Mouse (Mus musculus): Measurements from ENCODE around the gene Htr5a. TPM values are rescaled to one million over a fixed set of nuclear protein-coding genes. Genes with fewer than 3 reads are reported as not detected.

Htr5a gene
- 0.16 and 0.17 TPM in 2 replicates for polyA plus RNA-seq (2016; fragmentation: Nextera tagmentation; extraction: Ambion mirVana)

DNA sequence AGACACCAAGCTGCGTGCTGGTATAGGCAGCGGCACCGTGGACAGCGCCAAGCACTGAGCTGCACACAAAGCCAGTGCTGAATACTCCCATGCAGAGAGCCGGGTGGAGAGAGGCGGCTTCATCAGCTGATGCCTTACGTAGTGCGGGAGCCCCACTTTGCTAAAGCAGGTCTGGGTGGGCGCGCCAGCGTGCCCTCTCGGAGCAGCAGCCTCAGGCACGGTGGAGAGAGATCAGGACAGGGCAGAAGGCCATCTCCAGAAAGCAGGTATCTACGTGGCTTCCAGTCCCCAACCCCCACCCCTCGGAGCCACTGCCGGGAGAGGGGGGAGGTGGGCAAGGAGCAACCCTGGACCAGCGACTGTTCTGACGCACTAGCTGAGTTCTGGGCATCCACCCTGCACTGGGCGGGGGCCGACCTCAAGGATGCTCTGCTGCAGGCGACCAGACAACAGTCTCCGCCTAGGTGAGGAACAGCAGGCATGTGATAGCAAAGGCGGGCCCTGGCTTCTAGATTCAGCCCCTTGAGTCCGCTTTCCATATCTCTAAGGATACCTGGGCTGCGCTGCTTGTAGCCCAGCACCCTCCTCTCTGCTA is at the start of gene Htr5a:
Gene Htr5a, plus strand, starts transcription at position 449 of the 595 bp plus-strand sequence.
- Histone ChIP-seq H3K4me1 (peaks cover 5% of the 10 kb centered on the region; the same call in 1 of the 2 replicates), H3K27me3 (peaks cover 24% of the 10 kb centered on the region), H3K4me2 (replicated peaks) (peak within 1 kb of the TSS; percentile 67), H3K36me3 (no peaks in the 10 kb centered on the region), H3K4me3 (peak within 1 kb of the TSS; percentile 44), H3K9me3 (no peaks in the 10 kb centered on the region), H3K9ac (replicated peaks) (peak within 1 kb of the TSS; percentile 53), H3K27ac (replicated peaks) (no peak within 1 kb of the TSS)
- WGBS = 5% methylated on average over 25 of the region's 25 CpGs
- peak; percentile 85 for ATAC-seq (ENCODE audit: low FRiP score, low read depth)

DNA sequence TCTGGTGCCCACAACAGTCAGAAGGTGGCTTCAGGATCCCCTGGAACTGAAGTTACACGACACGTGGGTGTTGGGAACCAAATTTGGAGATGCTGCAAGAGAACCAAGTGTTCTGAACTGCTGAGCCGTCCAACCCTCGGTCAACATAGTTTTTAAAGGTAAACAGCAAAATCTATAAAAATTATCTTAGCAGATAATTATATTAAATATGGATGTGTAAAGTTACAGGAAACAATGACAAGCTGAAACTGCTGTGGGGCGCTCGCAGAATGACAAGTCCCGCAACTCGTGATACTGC is 49.8 kb upstream of the Htr5a start:
- no peaks in the 10 kb centered on the region for H3K9me3 ChIP-seq
- WGBS = 21% methylated on average over 8 of the region's 8 CpGs

DNA sequence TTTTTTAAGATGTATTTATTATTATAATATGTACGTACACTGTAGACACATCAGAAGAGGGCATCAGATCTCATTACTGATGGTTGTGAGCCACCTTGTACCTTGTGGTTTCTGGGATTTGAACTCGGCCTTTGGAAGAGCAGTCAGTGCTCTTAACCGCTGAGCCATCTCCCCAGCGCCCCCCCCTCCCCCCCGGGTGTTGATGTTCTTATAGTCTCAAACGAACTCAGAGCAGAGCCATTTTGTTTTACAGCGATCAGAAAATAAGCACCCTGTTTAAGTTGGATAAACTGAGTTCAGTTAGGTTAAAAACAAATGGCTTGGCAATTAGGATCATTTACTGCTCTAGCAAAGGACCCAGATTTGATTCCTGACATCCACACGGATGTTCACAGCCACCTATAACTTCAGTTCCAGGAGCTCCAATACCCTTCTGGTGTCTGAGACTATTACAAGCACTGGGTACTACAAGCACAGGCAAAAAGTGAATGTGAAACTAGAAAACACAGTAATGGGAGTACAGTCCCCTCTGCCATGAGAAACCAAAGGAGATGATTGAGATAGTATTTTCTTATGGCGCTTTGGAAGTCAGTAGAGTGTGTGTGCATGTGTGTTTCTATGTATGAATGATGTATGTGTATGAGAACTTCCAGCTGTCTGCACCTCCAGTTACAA is 49.3 kb upstream of the Htr5a start:
- Histone ChIP-seq H3K9me3 (no peaks in the 10 kb centered on the region), H3K4me3 (0 out of 2 replicates have a peak overlapping the region, but pooled peaks have one; percentile 2), H3K4me1 (peaks cover 23% of the 10 kb centered on the region), H3K27me3 (no peaks in the 10 kb centered on the region), H3K9ac (replicated peaks) (no peak overlapping the region; the same call in 1 of the 2 replicates), H3K27ac (replicated peaks) (no peak overlapping the region), H3K36me3 (peaks cover 14% of the 10 kb centered on the region), H3K4me2 (replicated peaks) (peak overlapping the region; percentile 72)
- 64% methylated on average over 9 of the region's 9 CpGs for WGBS
- ATAC-seq (ENCODE audit: low FRiP score, low read depth) = no peak

More for the DNA sequence above, 49.8 kb upstream of the Htr5a start:
- peak overlapping the region; percentile 87 for H3K9ac ChIP-seq (replicated peaks)
- peak overlapping the region; percentile 93 for H3K27ac ChIP-seq (replicated peaks)
- no peak for ATAC-seq (ENCODE audit: low FRiP score, low read depth)
- H3K27me3 ChIP-seq = no peaks in the 10 kb centered on the region
- H3K36me3 ChIP-seq = peaks cover 19% of the 10 kb centered on the region
- peak overlapping the region; percentile 72 for H3K4me2 ChIP-seq (replicated peaks)
- H3K4me1 ChIP-seq = peaks cover 23% of the 10 kb centered on the region
- peak overlapping the region; percentile 82 for H3K4me3 ChIP-seq

DNA sequence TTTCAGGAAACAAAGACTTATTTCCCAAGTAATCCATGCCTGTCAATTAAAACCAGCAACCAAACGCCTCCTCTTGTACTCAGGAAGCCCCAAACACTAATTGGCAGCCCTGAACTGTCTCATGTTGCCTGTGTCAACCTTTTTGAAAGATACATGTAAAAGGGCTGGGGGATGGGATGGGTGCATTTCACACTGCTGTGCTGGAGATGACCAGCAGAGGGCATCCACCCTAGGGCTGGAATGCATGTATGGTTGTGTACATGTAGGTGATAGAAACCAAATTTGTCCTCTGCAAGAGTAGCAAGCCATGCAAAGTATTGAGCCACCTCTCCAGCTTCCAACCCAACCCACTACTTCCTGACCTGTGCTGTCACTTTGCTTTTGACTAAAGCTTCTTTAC is 48.0 kb upstream of the Htr5a start:
- Histone ChIP-seq H3K36me3 (peaks cover 1% of the 10 kb centered on the region; the same call in 1 of the 2 replicates), H3K4me2 (replicated peaks) (no peak overlapping the region), H3K27ac (replicated peaks) (no peak overlapping the region), H3K9me3 (no peaks in the 10 kb centered on the region), H3K9ac (replicated peaks) (no peak overlapping the region), H3K27me3 (no peaks in the 10 kb centered on the region), H3K4me1 (peaks cover 23% of the 10 kb centered on the region), H3K4me3 (no peak overlapping the region)
- ATAC-seq (ENCODE audit: low FRiP score, low read depth) = no peak
- 22% methylated on average over 1 of the region's 1 CpGs for WGBS

DNA sequence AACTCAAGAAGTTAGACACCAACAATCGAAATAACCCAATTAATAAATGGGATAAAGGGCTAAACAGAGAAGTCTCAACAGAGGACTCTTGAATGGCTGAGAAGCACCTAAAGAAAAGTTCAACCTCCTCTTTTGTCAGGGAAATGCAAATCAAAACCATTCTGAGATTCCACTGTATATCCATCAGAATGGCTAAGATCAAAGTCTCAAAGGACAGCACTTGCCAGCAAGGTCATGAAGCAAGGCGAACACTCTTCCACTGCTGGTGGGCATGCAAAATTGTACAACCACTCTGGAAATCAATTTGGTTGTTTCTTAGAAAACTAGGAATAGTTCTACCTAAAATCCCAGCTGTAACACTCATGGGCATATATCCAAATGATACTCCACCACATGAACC is 27.7 kb upstream of the Htr5a start:
- Histone ChIP-seq H3K4me2 (replicated peaks) (no peak overlapping the region), H3K27me3 (no peaks in the 10 kb centered on the region), H3K9me3 (no peaks in the 10 kb centered on the region), H3K4me1 (no peaks in the 10 kb centered on the region), H3K27ac (replicated peaks) (no peak overlapping the region), H3K4me3 (no peak overlapping the region), H3K9ac (replicated peaks) (no peak overlapping the region), H3K36me3 (no peaks in the 10 kb centered on the region)
- no peak for ATAC-seq (ENCODE audit: low FRiP score, low read depth)
- 88% methylated on average over 2 of the region's 2 CpGs for WGBS

DNA sequence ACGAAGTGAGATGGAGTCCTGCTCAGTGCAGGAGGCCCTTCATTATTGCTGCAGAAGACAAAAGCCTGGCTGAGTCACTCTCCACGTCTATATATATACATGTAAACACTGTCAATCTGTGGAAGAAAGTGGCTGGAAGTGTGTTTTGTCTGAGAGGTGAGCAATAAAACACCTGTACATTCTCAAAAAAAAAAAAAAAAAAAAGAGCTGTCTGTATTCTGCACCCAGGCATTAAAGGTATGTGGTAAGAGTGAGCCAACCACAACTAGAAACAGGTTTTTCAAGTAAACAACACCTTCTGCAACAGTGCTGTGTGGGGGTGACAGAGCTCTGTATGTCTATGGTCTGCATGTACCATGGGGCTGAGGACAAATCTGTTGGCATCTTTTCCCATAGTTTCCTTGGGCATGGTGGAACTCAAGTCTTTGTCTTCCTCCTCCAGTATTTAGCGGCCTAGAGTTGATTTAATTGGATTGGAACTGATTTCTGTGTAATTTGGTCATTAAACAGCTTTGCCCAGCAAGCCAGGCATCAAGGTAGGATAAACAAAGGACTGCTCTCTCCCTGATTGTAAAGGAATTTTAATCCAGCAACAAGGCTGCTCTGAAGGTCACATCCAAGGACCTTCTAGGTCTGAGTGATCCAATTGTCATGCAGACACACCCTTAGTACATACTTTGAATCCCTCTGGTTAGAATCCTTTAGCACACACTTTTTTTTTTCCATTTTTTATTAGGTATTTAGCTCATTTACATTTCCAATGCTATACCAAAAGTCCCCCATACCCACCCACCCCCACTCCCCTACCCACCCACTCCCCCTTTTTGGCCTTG is 22.9 kb upstream of the Htr5a start:
- no peaks in the 10 kb centered on the region for H3K9me3 ChIP-seq
- no peak overlapping the region for H3K27ac ChIP-seq (replicated peaks)
- WGBS = 54% methylated on average over 3 of the region's 3 CpGs
- no peak overlapping the region for H3K4me2 ChIP-seq (replicated peaks)
- no peaks in the 10 kb centered on the region for H3K4me1 ChIP-seq
- ATAC-seq (ENCODE audit: low FRiP score, low read depth) = no peak
- H3K36me3 ChIP-seq = no peaks in the 10 kb centered on the region
- no peak overlapping the region for H3K9ac ChIP-seq (replicated peaks)
- no peak overlapping the region for H3K4me3 ChIP-seq
- H3K27me3 ChIP-seq = no peaks in the 10 kb centered on the region

DNA sequence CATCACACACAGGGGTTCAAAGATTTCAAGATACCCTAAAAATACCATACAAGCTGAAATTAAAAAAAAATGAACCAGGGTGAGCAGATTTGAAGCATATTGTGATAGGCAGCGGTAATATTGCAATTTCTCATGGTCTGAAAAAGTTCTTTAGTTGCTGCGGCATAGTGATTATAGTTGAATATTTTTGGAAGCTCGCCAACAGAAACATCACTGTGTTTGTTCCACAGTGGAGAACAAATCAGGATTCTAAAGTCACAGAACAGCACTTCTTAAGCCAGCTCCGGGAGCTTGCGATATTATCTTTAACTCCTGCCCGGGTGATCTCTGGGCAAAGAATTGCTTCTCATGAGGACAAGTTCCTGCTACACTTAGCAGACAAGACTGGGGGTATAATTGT is 20.8 kb upstream of the Htr5a start:
- Histone ChIP-seq H3K9ac (replicated peaks) (no peak overlapping the region), H3K36me3 (no peaks in the 10 kb centered on the region), H3K4me3 (no peak overlapping the region), H3K4me1 (no peaks in the 10 kb centered on the region), H3K27me3 (no peaks in the 10 kb centered on the region), H3K4me2 (replicated peaks) (no peak overlapping the region), H3K27ac (replicated peaks) (no peak overlapping the region), H3K9me3 (no peaks in the 10 kb centered on the region)
- ATAC-seq (ENCODE audit: low FRiP score, low read depth) = no peak
- 86% methylated on average over 6 of the region's 6 CpGs for WGBS

DNA sequence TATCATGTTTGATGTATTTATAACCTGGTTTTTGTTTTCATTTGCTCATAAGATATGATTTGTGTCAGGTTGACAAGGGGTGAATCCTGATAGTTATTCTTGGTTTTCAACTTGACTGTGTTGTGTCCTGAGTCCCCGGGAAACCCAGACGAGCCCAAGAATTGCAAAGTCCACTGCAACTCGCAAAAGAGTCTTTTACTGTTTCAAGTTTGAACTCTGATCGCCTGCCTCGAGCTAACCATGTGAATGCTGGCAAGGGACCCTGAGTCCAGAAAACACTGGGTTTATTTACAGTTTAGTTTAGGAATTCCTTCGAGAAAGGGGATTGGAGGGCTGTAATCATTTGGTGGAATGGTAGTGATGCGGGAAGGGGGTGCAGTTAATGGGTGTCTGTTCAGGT is 14.0 kb upstream of the Htr5a start:
- no peak for ATAC-seq (ENCODE audit: low FRiP score, low read depth)
- no peaks in the 10 kb centered on the region for H3K36me3 ChIP-seq
- no peak overlapping the region for H3K9ac ChIP-seq (replicated peaks)
- 88% methylated on average over 7 of the region's 7 CpGs for WGBS
- H3K4me2 ChIP-seq (replicated peaks) = no peak overlapping the region
- H3K4me3 ChIP-seq = no peak overlapping the region
- H3K27me3 ChIP-seq = no peaks in the 10 kb centered on the region
- no peaks in the 10 kb centered on the region for H3K4me1 ChIP-seq
- no peaks in the 10 kb centered on the region for H3K9me3 ChIP-seq
- no peak overlapping the region for H3K27ac ChIP-seq (replicated peaks)

DNA sequence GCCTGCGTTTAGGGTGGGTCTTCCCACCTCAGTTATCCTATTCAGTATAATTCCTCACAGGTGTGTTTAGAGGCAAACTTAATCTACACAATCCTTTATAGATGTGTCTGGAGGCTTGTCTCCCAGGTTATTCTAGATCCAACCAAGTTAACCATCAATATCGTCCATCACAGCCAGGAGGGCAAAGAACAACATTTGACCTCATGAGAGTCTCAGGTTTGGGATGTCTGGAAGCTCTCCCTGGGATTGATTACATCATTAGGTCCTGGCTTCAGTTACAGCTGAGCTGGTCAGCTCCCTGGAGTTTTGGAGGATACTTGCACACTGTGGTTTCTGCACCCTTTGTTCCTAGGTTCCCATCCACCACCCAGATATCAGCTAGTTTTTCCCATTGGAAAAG is 6.9 kb upstream of the Htr5a start:
- Histone ChIP-seq H3K4me3 (no peak overlapping the region), H3K27me3 (no peaks in the 10 kb centered on the region), H3K27ac (replicated peaks) (no peak overlapping the region), H3K9ac (replicated peaks) (no peak overlapping the region), H3K36me3 (no peaks in the 10 kb centered on the region), H3K4me2 (replicated peaks) (no peak overlapping the region), H3K9me3 (no peaks in the 10 kb centered on the region), H3K4me1 (no peaks in the 10 kb centered on the region)
- 94% methylated on average over 2 of the region's 2 CpGs for WGBS
- no peak for ATAC-seq (ENCODE audit: low FRiP score, low read depth)

DNA sequence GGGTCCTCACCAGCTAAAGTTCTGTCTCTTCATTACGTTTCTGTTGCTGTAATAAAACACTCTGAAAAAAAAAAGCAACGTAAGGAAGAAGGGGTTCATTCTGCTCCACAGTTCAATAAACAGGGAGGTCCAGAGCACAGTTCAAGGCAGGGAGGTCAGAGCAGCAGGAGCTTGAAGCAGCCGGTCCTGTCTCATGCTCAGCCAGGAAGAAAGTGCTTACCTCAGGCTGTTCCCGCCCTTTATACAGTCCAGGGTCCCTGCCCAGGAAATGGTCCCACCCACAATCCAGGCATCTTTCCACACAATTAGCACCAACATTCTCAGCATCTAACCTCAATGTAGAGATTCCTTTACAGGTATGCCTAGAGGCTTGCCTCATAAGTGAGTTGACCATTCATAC is 3.9 kb upstream of the Htr5a start:
- 60% methylated on average over 4 of the region's 4 CpGs for WGBS
- Histone ChIP-seq H3K36me3 (no peaks in the 10 kb centered on the region), H3K27me3 (peaks cover 20% of the 10 kb centered on the region), H3K4me1 (peaks cover 5% of the 10 kb centered on the region; the same call in 1 of the 2 replicates), H3K9ac (replicated peaks) (no peak overlapping the region), H3K27ac (replicated peaks) (no peak overlapping the region), H3K9me3 (no peaks in the 10 kb centered on the region), H3K4me3 (no peak overlapping the region), H3K4me2 (replicated peaks) (no peak overlapping the region)
- no peak for ATAC-seq (ENCODE audit: low FRiP score, low read depth)

DNA sequence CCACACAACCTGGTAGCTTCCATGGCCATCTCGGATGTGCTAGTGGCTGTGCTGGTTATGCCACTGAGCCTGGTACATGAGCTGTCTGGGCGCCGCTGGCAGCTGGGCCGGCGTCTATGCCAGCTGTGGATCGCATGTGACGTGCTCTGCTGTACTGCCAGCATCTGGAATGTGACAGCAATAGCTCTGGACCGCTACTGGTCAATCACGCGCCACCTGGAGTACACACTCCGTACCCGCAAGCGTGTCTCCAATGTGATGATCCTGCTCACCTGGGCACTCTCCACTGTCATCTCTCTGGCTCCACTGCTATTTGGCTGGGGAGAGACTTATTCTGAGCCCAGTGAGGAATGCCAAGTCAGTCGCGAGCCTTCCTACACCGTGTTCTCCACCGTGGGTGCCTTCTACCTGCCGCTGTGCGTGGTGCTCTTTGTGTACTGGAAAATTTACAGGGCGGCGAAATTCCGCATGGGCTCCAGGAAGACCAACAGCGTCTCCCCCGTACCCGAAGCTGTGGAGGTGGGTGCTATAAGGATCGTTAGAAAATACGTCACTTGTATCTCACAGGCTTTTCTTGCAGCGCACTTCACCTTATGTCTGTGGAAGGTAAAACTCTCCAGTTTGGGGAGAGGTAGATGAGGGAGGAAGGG is 847 bp downstream of the Htr5a start:
- Histone ChIP-seq H3K27ac (replicated peaks) (no peak overlapping the region), H3K4me3 (no peak overlapping the region), H3K9ac (replicated peaks) (no peak overlapping the region), H3K27me3 (peaks cover 24% of the 10 kb centered on the region), H3K4me1 (peaks cover 5% of the 10 kb centered on the region; the same call in 1 of the 2 replicates), H3K4me2 (replicated peaks) (peak overlapping the region; percentile 67; the same call in 1 of the 2 replicates), H3K36me3 (no peaks in the 10 kb centered on the region), H3K9me3 (no peaks in the 10 kb centered on the region)
- 74% methylated on average over 28 of the region's 28 CpGs for WGBS
- no peak for ATAC-seq (ENCODE audit: low FRiP score, low read depth)

DNA sequence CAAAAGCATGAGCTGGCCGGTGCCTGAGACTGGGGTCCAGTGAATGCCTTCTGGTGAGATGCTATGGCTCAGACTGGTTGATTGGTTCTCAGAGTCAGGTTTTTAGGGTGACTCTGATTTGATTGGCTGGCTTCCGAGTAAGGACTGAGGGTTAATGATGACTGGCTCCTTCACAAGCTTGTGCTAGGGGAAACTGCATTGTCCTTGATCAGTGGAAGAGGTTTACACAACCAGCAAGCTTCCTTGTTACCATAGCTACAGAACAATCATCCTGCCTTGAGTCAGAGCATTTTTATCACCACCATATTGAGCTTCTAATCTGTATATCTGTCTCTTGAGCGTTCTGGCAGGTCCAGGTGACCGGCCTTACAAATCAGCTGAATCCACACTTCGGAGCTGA is 5.0 kb downstream of the Htr5a start:
- Histone ChIP-seq H3K4me2 (replicated peaks) (no peak overlapping the region), H3K27me3 (peaks cover 14% of the 10 kb centered on the region), H3K4me3 (no peak overlapping the region), H3K9ac (replicated peaks) (no peak overlapping the region), H3K27ac (replicated peaks) (no peak overlapping the region), H3K36me3 (no peaks in the 10 kb centered on the region), H3K4me1 (peaks cover 2% of the 10 kb centered on the region; the same call in 1 of the 2 replicates), H3K9me3 (no peaks in the 10 kb centered on the region)
- ATAC-seq (ENCODE audit: low FRiP score, low read depth) = no peak
- WGBS = 62% methylated on average over 5 of the region's 5 CpGs
